Mouse (Mus musculus) gastrocnemius, postnatal 10 days (tissue): ENCODE measurements around the gene Cldn24. TPM values are rescaled to one million over a fixed set of nuclear protein-coding genes. Genes with fewer than 3 reads are reported as not detected.
"Not testable (repeated sequence)": the region's sequence is repeated elsewhere in the genome, so short reads cannot be mapped to it uniquely, and the experiment has no call there.

Experiments
- DNase-seq: peaks from one replicate; pipeline ENCODE4 v3.0.0; 2021; ENCODE audit warnings: mixed read lengths
- long read RNA-seq, 2 experiments: library from polyadenylated mRNA; stranded (forward); transcript quantifications; one replicate each; pipeline ENCODE4 v2.0.0; 2021
- total RNA-seq, 2 experiments: library from RNA; stranded (reverse); gene quantifications; 2 replicates each; pipeline ENCODE4 v1.2.3; 2021

Gene Cldn24
- not detected for total RNA-seq
- long read RNA-seq, experiment 1, result 0 reads
- long read RNA-seq, experiment 2, result 0 reads

- DNase-seq, result no peak
Observed at GRCm38 (mm10) chr8:47821843-47822242, at the start of gene Cldn24. Gene Cldn24, plus strand, starts transcription at chr8:47822143.

- DNase-seq, result no peak
Observed at GRCm38 (mm10) chr8:47772986-47773385, 49.0 kb upstream of the Cldn24 start.

GRCm38 (mm10) chr8:47777415-47777814 is 44.5 kb upstream of the Cldn24 start:
- DNase-seq, result no peak

GRCm38 (mm10) chr8:47779589-47779988 is 42.4 kb upstream of the Cldn24 start:
- DNase-seq, result no peak

- no peak for DNase-seq
Observed at GRCm38 (mm10) chr8:47781881-47782280, 40.1 kb upstream of the Cldn24 start.

- no peak for DNase-seq
Observed at GRCm38 (mm10) chr8:47783544-47783943, 38.4 kb upstream of the Cldn24 start.

- DNase-seq, result no peak
Observed at GRCm38 (mm10) chr8:47783944-47784343, 38.0 kb upstream of the Cldn24 start.

- DNase-seq, result no peak
Observed at GRCm38 (mm10) chr8:47784436-47784835, 37.5 kb upstream of the Cldn24 start.

- DNase-seq, result no peak
Observed at GRCm38 (mm10) chr8:47786323-47786722, 35.6 kb upstream of the Cldn24 start.

- DNase-seq, result no peak
Observed at GRCm38 (mm10) chr8:47787705-47788104, 34.2 kb upstream of the Cldn24 start.

- no peak for DNase-seq
Observed at GRCm38 (mm10) chr8:47791986-47792385, 30.0 kb upstream of the Cldn24 start.

GRCm38 (mm10) chr8:47799438-47799837 is 22.5 kb upstream of the Cldn24 start:
- no peak for DNase-seq

GRCm38 (mm10) chr8:47802349-47802748 is 19.6 kb upstream of the Cldn24 start:
- no peak for DNase-seq

GRCm38 (mm10) chr8:47804262-47804661 is 17.7 kb upstream of the Cldn24 start:
- no peak for DNase-seq

GRCm38 (mm10) chr8:47809970-47810665 is 11.8 kb upstream of the Cldn24 start:
- DNase-seq, result no peak

GRCm38 (mm10) chr8:47810666-47811015 is 11.3 kb upstream of the Cldn24 start:
- no peak for DNase-seq

- DNase-seq, result no peak
Observed at GRCm38 (mm10) chr8:47811221-47811620, 10.7 kb upstream of the Cldn24 start.

GRCm38 (mm10) chr8:47819034-47819433 is 2.9 kb upstream of the Cldn24 start:
- DNase-seq, result no peak

GRCm38 (mm10) chr8:47820914-47821772 is 800 bp upstream of the Cldn24 start:
- no peak for DNase-seq

- DNase-seq, result not testable (repeated sequence)
Observed at GRCm38 (mm10) chr8:47822541-47822940, 598 bp downstream of the Cldn24 start.

GRCm38 (mm10) chr8:47823777-47824176 is 1.8 kb downstream of the Cldn24 start:
- no peak for DNase-seq

GRCm38 (mm10) chr8:47824182-47824581 is 2.2 kb downstream of the Cldn24 start, which contains the start of gene Cldn22:
Gene Cldn22, plus strand, starts transcription at chr8:47824482.
- DNase-seq, result no peak

- DNase-seq, result no peak
Observed at GRCm38 (mm10) chr8:47825596-47825995, 3.7 kb downstream of the Cldn24 start.
